Comparison of ENCODE assay signal across 19 mouse cellular contexts in the genomic region with DNA sequence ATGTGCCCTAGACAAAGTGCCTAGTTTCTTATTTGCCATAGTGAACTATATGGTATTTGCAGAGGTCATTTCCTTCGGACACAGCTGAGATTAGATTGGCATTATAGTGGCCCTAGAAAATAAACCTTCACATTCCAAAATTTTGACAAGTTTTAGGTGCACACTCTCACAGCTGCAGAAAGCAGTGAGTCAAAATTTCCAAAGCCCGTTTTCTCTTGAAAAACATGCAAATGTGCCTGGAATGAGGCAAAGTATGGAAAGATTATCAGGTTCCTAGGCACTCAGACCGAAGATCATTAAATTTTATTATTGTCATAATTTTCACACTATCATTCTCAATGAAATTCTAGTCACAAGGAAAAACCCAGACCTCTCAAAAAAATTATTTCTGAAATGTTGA.
DNase-seq lines count a peak whose midpoint lies in the region; ATAC-seq and TF ChIP-seq lines count a peak whose summit lies in the region.
"Had no signal": no experiment of that assay in that cellular context is flagged by ENCODE, and none has a peak within 500 bp of the region (broad histone marks: within the 10 kb centered on the region; RNA-seq: fewer than 3 reads in every experiment).

No protein-coding gene starts in this region.

- H3K27me3 ChIP-seq in CH12.LX (replicated peaks) = no peaks in the 10 kb centered on the region
- H3K27me3 ChIP-seq in hindbrain, embryonic 16.5 days (replicated peaks; ENCODE audit: control insufficient read depth, insufficient read depth, low read length) = no peaks in the 10 kb centered on the region
- H3K27me3 ChIP-seq: Patski had no signal

- peak; percentile 89 for TF ChIP-seq EP300 in CH12.LX (IDR thresholded peaks at IDR 0.05; ENCODE audit: low read length)

- TF ChIP-seq CTCF in CH12.LX (conservative IDR thresholded peaks at IDR 0.05 in 1 of 2, IDR thresholded peaks at IDR 0.05 in 1 of 2; ENCODE audit: low read depth in 2 of 2, low read length in 2 of 2) = no peak
- no peak for TF ChIP-seq CTCF in embryonic fibroblast, embryonic 13.5 days (IDR thresholded peaks at IDR 0.05; ENCODE audit: borderline replicate concordance, insufficient read depth, low read length)

- H3K9me3 ChIP-seq in CH12.LX (replicated peaks; ENCODE audit: low read length) = no peaks in the 10 kb centered on the region
- H3K9me3 ChIP-seq in hindbrain, embryonic 16.5 days (ENCODE audit: control insufficient read depth, low read length) = no peaks in the 10 kb centered on the region
- H3K9me3 ChIP-seq: G1E had no signal

- no peak for DNase-seq in CH12.LX (ENCODE audit: extremely low read depth)
- no peak for DNase-seq in cerebellum, postnatal 10 days
- DNase-seq: adrenal gland, adult 2 months; adrenal gland, adult 8-10 months; adrenal gland, postnatal 10 days; adrenal gland, postnatal 14 days; adrenal gland, postnatal 25 days; adrenal gland, postnatal 36 days; B cell, adult 2 months; cerebellum, adult 11 months; cerebellum, adult 11-12 months; cerebellum, adult 18-20 months; cerebellum, adult 2 months had no signal

- no peak overlapping the region for H3K4me3 ChIP-seq in CH12.LX (replicated peaks in 1 of 3; ENCODE audit: low read depth in 2 of 3, low read length in 2 of 3, poor library complexity in 1 of 3)
- H3K4me3 ChIP-seq in embryonic fibroblast, embryonic 13.5 days (ENCODE audit: insufficient read depth, low read length) = no peak overlapping the region
- H3K4me3 ChIP-seq in hindbrain, embryonic 16.5 days (ENCODE audit: low read length) = no peak overlapping the region

- peaks cover 10 to 29% of the 10 kb centered on the region in 2 experiments; a peak in 3 of 4 replicates for H3K4me1 ChIP-seq in CH12.LX (ENCODE audit: control insufficient read depth in 1 of 2, insufficient read depth in 2 of 2)
- no peaks in the 10 kb centered on the region for H3K4me1 ChIP-seq in embryonic fibroblast, embryonic 13.5 days (ENCODE audit: control insufficient read depth, insufficient read depth, low read length)
- H3K4me1 ChIP-seq in hindbrain, embryonic 16.5 days (ENCODE audit: control insufficient read depth, insufficient read depth, low read depth, low read length) = no peaks in the 10 kb centered on the region

- dilution Hi-C loops in CH12.LX (cut with MboI; ENCODE audit: extremely low pct_ligation_motif_present, extremely low pct_unique_long_range_greater_than_20kb, low sequenced_read_pairs) = no loop called here

- no peak overlapping the region for H3K4me2 ChIP-seq in CH12.LX (ENCODE audit: insufficient read depth, low read depth, poor library complexity, severe bottlenecking)
- H3K4me2 ChIP-seq in hindbrain, embryonic 16.5 days (ENCODE audit: low read length) = no peak overlapping the region

- no peaks in the 10 kb centered on the region for H3K36me3 ChIP-seq in CH12.LX (replicated peaks in 1 of 2; ENCODE audit: control insufficient read depth in 1 of 2, insufficient read depth in 1 of 2, low read length in 1 of 2)
- no peaks in the 10 kb centered on the region for H3K36me3 ChIP-seq in hindbrain, embryonic 16.5 days (ENCODE audit: control insufficient read depth, insufficient read depth, low read length)
- H3K36me3 ChIP-seq: G1E had no signal

- no peak overlapping the region for H3K9ac ChIP-seq in CH12.LX (ENCODE audit: insufficient read depth, low read depth)
- H3K9ac ChIP-seq in hindbrain, embryonic 16.5 days (ENCODE audit: low read depth, low read length) = no peak overlapping the region

- H3K79me2 ChIP-seq in CH12.LX (replicated peaks; ENCODE audit: control insufficient read depth, extremely low read depth, insufficient read depth, poor library complexity, severe bottlenecking) = no peaks in the 10 kb centered on the region; the same call in 1 of the 2 replicates

- no peak for TF ChIP-seq POLR2A in CH12.LX (IDR thresholded peaks at IDR 0.05; ENCODE audit: low read depth, low read length)
- no peak for TF ChIP-seq POLR2A in embryonic fibroblast, embryonic 13.5 days (IDR thresholded peaks at IDR 0.05; ENCODE audit: low read depth, low read length)

- H3K27ac ChIP-seq in CH12.LX (ENCODE audit: insufficient read depth, low read depth) = no peak overlapping the region
- H3K27ac ChIP-seq in embryonic fibroblast, embryonic 13.5 days (ENCODE audit: insufficient read depth, low read length) = peak overlapping the region; percentile 73
- H3K27ac ChIP-seq in hindbrain, embryonic 16.5 days (ENCODE audit: low read depth, low read length) = no peak overlapping the region

- in situ Hi-C loops in CH12.LX (cut with MboI; ENCODE audit: low pct_ligation_motif_present, low pct_unique_long_range_greater_than_20kb, low sequenced_read_pairs) = no loop called here

- TF ChIP-seq RAD21 in CH12.LX (IDR thresholded peaks at IDR 0.05; ENCODE audit: low read depth, low read length) = no peak

- no peak for ATAC-seq in hindbrain, embryonic 16.5 days
- ATAC-seq: activated CD4-positive, CD25-positive, alpha-beta regulatory T cell, adult 4 months; CD4-positive, CD25-positive, alpha-beta regulatory T cell, adult 4 months; Patski had no signal

- WGBS in hindbrain, embryonic 16.5 days = 94% methylated on average over 3 of the region's 3 CpGs

TF ChIP-seq in CH12.LX, 34 proteins besides CTCF, POLR2A, EP300 and RAD21:
- TF ChIP-seq SMC3 (IDR thresholded peaks at IDR 0.05; ENCODE audit: low read depth, low read length) (no peak), JUN (IDR thresholded peaks at IDR 0.05; ENCODE audit: insufficient read depth, low read depth, low read length) (peak; percentile 84), ETS1 (conservative IDR thresholded peaks at IDR 0.05; ENCODE audit: low read depth, low read length) (peak; percentile 66; the same call in 1 of the 2 replicates), BHLHE40 (IDR thresholded peaks at IDR 0.05; ENCODE audit: low read depth, low read length) (0 out of 2 replicates have a peak, but pooled peaks have one; percentile 18), TCF12 (IDR thresholded peaks at IDR 0.05; ENCODE audit: low read depth, low read length) (peak; percentile 55; the same call in 1 of the 2 replicates), JUND (conservative IDR thresholded peaks at IDR 0.05; ENCODE audit: low read depth, low read length) (peak; percentile 94)
